Mouse (Mus musculus) cerebellum, adult (tissue): Measurements from ENCODE around the gene Cebpa.

Experiments
- ATAC-seq: cut with Nextera tagmentation; 2 replicates; pipeline ENCODE4 v1.9.2; 2017; ENCODE audit warnings: mild to moderate bottlenecking, moderate library complexity, mixed read lengths; ENCODE audit not compliant: insufficient number of reproducible peaks, low FRiP score, low TSS enrichment

Cebpa gene

DNA sequence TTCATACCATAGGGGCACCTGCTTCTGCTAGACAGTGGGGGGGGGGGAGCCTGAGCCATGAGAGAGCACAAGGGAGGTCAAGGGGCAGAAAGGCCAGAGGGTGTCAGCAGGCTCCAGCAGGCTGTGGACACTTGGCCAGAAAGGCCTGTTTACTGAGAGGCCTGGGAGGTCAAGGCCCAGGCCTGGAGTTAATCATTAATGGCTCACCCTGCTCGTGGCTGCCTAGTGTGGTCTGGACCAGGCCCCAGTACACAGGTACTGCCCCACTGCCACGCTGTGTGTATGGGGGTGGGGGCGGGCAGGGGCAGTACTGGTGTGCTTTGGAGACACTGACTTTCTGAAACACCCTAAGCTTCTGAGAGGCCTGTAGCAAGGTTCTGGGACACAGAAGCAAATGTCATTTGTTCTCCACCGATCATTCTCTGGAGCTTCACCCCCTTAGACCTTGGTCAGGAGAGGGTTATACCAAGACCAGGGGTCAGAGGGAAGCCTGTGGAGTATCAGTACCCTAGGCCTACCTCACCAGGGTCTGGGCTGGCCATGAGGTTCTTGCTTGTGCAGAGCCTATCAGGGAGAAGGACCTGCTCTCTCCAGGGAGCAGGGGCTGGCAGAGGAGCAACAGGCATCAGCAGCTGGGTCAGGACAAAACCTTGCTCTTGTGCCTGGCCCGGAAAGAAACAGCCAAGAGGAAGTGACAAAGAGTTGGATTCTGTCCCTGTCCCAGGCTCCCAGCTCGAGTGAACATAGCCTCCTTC, 24.9 kb downstream of the Cebpa start:
- no peak for ATAC-seq

GRCm38 (mm10) chr7:35145068-35145467, 26.0 kb downstream of the Cebpa start:
- no peak for ATAC-seq

DNA sequence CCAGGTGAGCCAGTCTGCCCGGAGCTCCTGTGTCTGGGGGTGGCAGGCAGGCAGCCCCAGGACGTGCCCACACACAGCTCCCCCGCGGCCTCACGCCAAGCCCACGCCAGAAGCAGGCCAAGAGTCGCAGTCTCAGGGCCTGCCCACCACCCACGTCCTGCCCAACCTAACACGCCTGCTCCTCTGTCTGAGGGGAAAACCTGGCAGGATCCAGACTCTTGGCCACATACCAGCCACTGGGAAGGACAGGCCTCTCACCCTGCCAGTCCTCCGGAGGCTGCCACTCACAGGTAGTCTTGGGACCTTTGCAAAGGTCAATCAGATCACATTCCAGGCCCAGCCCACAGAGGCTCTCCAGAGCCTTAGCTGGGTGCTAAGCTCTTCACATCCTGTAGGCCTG, 27.2 kb downstream of the Cebpa start:
- ATAC-seq = no peak

DNA sequence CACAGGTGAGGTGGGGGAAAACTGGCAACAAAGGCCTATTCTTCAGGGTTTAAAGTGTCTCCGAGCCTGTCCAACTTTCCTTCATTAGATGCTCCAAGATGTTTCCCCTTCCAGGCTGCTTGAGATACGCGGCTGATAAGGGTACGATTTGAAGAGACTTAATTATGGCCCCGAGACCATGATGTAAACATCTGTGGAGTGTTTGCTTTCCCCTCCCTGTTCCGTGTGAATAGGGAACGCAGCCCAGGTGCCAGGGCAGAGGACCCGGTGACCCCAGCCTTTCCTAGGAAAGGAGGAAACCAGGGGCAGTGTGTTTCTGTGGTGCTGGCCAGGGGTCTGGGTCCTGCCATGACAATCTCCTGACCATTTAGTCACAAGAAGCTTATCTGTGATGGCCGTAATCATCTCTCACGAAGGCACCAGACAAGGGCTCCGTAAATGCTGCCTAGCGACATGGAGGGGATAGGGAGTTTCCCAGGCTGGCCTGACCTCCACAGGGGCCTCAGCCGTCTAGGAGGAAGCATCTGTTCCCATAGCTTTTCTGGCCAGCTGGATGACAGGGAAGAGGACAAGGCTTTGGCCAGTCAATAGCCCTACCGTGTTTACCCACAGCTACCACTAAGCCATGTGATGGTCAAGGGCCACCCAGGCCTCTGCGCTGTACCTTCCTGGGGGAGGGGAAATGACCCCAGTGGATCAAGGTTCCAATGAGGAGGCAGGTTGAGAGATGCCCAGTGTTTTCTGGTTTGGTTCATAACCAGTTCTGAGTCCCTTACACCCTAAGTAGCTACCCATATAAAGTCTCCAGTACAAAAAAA, 30.7 kb downstream of the Cebpa start:
- no peak for ATAC-seq

GRCm38 (mm10) chr7:35150860-35151259, 31.8 kb downstream of the Cebpa start:
- ATAC-seq = no peak

DNA sequence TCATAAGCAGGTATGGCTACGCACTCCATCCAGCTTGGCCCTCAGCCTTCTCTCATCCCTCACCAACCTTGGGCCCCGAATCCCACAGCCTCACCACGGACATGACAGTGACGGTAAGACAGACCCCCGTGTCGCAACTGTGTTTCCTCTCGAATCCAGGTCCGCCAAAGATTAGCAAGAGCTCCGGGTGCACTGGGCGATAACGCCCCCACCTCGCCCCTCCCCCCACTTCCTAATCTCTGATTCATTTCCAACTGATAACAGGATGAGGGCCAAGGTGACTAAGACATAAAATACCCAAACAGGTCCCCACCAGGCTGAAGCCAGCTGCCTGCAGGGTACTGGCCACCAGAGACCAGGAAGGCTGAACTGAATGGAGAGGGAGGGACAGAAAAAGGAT, 35.4 kb downstream of the Cebpa start:
- ATAC-seq = no peak

GRCm38 (mm10) chr7:35156561-35157477, 37.7 kb downstream of the Cebpa start:
- no peak for ATAC-seq

GRCm38 (mm10) chr7:35157512-35157911, 38.4 kb downstream of the Cebpa start:
- ATAC-seq = no peak

GRCm38 (mm10) chr7:35162443-35162842, 43.4 kb downstream of the Cebpa start:
- ATAC-seq = no peak

DNA sequence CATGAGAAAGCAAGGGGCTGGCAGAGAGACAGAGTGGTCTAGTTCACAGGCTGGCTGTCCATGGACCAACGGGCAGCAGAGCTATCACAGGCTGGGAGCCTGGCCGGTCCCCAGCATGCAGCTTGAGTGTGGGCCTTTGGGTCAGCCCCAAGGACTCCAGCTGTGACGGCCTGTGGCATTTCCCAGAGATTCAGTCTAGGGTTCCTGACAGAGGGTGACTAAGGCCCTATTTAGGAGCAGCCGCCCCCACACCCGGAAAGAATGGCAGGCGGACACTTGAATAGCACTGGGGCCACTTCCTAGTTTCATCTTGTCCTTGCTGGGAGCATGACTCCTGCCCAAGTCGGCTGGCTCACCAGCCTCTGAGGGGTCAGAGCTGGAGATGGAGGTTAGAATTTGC, 44.5 kb downstream of the Cebpa start:
- no peak for ATAC-seq

DNA sequence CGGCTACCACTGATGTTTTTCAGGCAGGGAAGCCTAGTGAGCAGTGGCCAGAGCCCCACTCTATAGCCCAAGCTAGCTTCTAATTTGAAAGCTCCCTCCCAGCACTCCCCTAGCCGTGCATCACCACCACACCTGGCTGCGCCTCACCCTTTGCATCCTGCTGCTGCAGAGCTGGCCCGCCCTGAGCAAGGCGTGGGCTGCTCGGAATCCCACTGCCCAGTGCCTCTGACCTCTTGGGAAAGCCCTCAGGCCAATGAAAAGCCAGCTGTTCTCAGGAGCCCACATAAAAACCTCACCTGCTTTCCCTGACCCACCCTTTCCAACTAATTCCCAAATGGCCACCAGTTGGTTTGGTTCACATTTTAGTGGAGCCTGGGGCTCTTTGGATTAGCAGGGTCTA, 45.0 kb downstream of the Cebpa start:
- ATAC-seq = no peak

DNA sequence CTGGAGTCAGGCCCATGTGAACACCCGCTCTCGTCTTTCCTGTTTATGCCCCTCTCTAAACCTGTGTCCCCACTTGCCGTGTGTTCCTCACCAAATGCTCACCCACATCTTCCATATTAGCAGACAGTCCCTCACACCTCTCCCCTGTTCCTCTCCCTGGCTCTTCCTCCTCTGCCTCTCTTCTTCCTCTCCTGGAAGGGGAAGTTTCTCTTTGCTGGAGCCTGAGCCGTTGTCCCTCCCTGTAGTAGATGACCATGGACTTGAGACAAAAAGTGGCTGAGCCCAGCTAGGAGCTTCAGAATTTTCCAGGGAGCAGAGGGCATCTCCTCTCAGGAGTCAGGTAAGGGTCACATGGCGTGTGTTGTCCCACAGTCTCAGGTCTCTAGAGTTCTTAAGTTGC, 47.9 kb downstream of the Cebpa start:
- ATAC-seq = no peak

DNA sequence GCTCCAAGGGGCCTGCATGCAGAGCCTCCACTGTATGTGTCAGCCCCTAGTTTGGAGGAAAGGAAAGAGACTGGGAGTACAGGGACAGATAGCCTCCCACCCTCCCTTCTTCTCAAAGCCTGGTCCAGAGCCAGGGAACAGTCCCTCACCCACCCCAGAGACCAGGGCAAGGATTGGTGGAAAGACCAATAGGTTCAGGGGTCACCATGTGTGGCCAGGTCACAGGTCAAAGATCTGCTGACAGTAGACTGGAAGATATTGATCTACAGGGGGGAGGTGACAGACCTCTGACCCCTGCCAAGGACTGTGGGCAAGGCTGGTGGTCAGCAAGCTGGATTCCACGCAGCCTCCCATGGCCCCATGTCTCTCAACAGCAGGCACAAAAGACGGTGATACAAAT, 48.8 kb downstream of the Cebpa start:
- ATAC-seq = no peak

- ATAC-seq = 0 out of 2 replicates have a peak, but pooled peaks have one; percentile 37
These were observed 50.2 kb downstream of the Cebpa start for GRCm38 (mm10) chr7:35169341-35169740.
